Mouse (Mus musculus): ENCODE results near the gene Gfra1.

- TF ChIP-seq CTCF (conservative IDR thresholded peaks at IDR 0.05 in 1 of 2, IDR thresholded peaks at IDR 0.05 in 1 of 2; ENCODE audit: low read depth in 2 of 2, low read length in 2 of 2) (no peak), EP300 (IDR thresholded peaks at IDR 0.05; ENCODE audit: low read length) (no peak), POLR2A (IDR thresholded peaks at IDR 0.05; ENCODE audit: low read depth, low read length) (no peak), ETS1 (conservative IDR thresholded peaks at IDR 0.05; ENCODE audit: low read depth, low read length) (no peak), SIN3A (IDR thresholded peaks at IDR 0.05; ENCODE audit: low read length) (no peak), RCOR1 (conservative IDR thresholded peaks at IDR 0.05; ENCODE audit: low read depth, low read length) (no peak), TCF12 (IDR thresholded peaks at IDR 0.05; ENCODE audit: low read depth, low read length) (no peak), MAZ (IDR thresholded peaks at IDR 0.05; ENCODE audit: low read depth, low read length) (no peak), BHLHE40 (IDR thresholded peaks at IDR 0.05; ENCODE audit: low read depth, low read length) (no peak)
Observed at GRCm38 (mm10) chr19:58270778-58271177, 184.9 kb downstream of the Gfra1 start.
